Comparison of ENCODE assay signal across 12 mouse cellular contexts in genomic region chr12:116010812-116011211, GRCm38 (mm10). TPM values are rescaled to one million over a fixed set of nuclear protein-coding genes. Genes with fewer than 3 reads are reported as not detected.
DNase-seq lines count a peak whose midpoint lies in the region; ATAC-seq lines count a peak whose summit lies in the region.
"Had no signal": no experiment of that assay in that cellular context is flagged by ENCODE, and none has a peak within 500 bp of the region (broad histone marks: within the 10 kb centered on the region; RNA-seq: fewer than 3 reads in every experiment).

No protein-coding gene starts in this region.

- no peak for DNase-seq in heart, adult 9 months (ENCODE audit: low spot score in 2 of 2)
- DNase-seq in ES-CJ7 (ENCODE audit: low read depth, low spot score) = peak; percentile 10
- peak; percentile 77 to 79 for DNase-seq in thymus, postnatal 10 days (ENCODE audit: low spot score in 2 of 2)
- DNase-seq in embryo, embryonic 11 days = no peak
- DNase-seq in kidney, postnatal 14 days = no peak
- no peak for DNase-seq in layer of hippocampus, adult 11-12 months (ENCODE audit: low spot score)
- DNase-seq: liver had no signal

- WGBS in heart, embryonic 16.5 days = 69% methylated on average over 2 of the region's 2 CpGs

- 0 out of 2 replicates have a peak, but pooled peaks have one; percentile 60 for ATAC-seq in heart, embryonic 16.5 days (replicated peaks; ENCODE audit: extremely low read depth, insufficient read depth, low FRiP score)
- ATAC-seq in hematopoietic stem cell, adult 5-6 weeks (replicated peaks in 1 of 2; ENCODE audit: insufficient read depth in 1 of 2, low FRiP score in 2 of 2, low TSS enrichment in 1 of 2, low read depth in 1 of 2, poor library complexity in 2 of 2, severe bottlenecking in 2 of 2) = peak; percentile 56 to 67; a peak in 3 of 4 replicates
- ATAC-seq: intestine, embryonic 15.5 days had no signal

- no peaks in the 10 kb centered on the region for H3K36me3 ChIP-seq in heart, embryonic 16.5 days (ENCODE audit: control insufficient read depth, insufficient read depth)
- H3K36me3 ChIP-seq: heart, embryonic 15.5 days; intestine, embryonic 15.5 days had no signal

- no peak overlapping the region for H3K4me3 ChIP-seq in heart, embryonic 16.5 days (ENCODE audit: low read length)
- H3K4me3 ChIP-seq: heart, embryonic 15.5 days; intestine, embryonic 15.5 days; megakaryocyte, embryonic 14.5 days had no signal

- H3K4me1 ChIP-seq in heart, embryonic 16.5 days (ENCODE audit: control insufficient read depth, insufficient read depth, low read length) = no peaks in the 10 kb centered on the region
- H3K4me1 ChIP-seq: heart, embryonic 15.5 days; intestine, embryonic 15.5 days had no signal

- no peak overlapping the region for H3K27ac ChIP-seq in heart, embryonic 16.5 days (ENCODE audit: low read length)
- H3K27ac ChIP-seq: heart, embryonic 15.5 days; intestine, embryonic 15.5 days had no signal

- H3K9me3 ChIP-seq in heart, embryonic 16.5 days (replicated peaks; ENCODE audit: control insufficient read depth, low read length) = no peaks in the 10 kb centered on the region
- H3K9me3 ChIP-seq: heart, embryonic 15.5 days; intestine, embryonic 15.5 days; megakaryocyte, embryonic 14.5 days had no signal

- no peaks in the 10 kb centered on the region for H3K27me3 ChIP-seq in heart, embryonic 16.5 days (ENCODE audit: control insufficient read depth, insufficient read depth, low read length)
- H3K27me3 ChIP-seq: heart, embryonic 15.5 days; intestine, embryonic 15.5 days; megakaryocyte, embryonic 14.5 days had no signal

- no peak overlapping the region for H3K4me2 ChIP-seq in heart, embryonic 16.5 days (ENCODE audit: low read depth, low read length)
- H3K4me2 ChIP-seq: heart, embryonic 15.5 days; intestine, embryonic 15.5 days had no signal

- no peak overlapping the region for H3K9ac ChIP-seq in heart, embryonic 16.5 days (ENCODE audit: low read length)
- H3K9ac ChIP-seq: heart, embryonic 15.5 days; intestine, embryonic 15.5 days had no signal

RNA-seq across cellular contexts. Expression of gene Zfp386, which starts 36.7 kb away (rescaled TPM):
- 27.6 and 32.2 TPM in 2 replicates for polyA plus RNA-seq in heart, embryonic 16.5 days (2015; fragmentation: Nextera tagmentation; extraction: Ambion mirVana)
- total RNA-seq in hematopoietic stem cell, adult 5-6 weeks (2017) = 78.7 and 85.0 TPM in 2 replicates

Comparison
In these comparisons a context has a peak if more than half of its experiments do, and no peak if none do; other contexts are left out.
1. DNase-seq: peak in ES-CJ7 (single experiment) and thymus, postnatal 10 days (2 of 2); none in heart, adult 9 months (0 of 2), embryo, embryonic 11 days (single experiment), kidney, postnatal 14 days (single experiment) and layer of hippocampus, adult 11-12 months (single experiment).